Mouse (Mus musculus) CH12.LX (cell line): ENCODE results near the gene Tsen54. TPM values are rescaled to one million over a fixed set of nuclear protein-coding genes. Genes with fewer than 3 reads are reported as not detected.

Source experiments
- DNase-seq: peaks from one replicate; pipeline ENCODE4 v3.0.0-alpha.2; 2013; ENCODE audit errors: extremely low read depth
- H3K27ac ChIP-seq: 2 replicates; pipeline ENCODE4 v1.5.1; 2012; ENCODE audit warnings: low read depth, mild to moderate bottlenecking, control low read depth, moderate library complexity; ENCODE audit not compliant: insufficient read depth
- H3K27me3 ChIP-seq: replicated peaks from 2 replicates; pipeline ENCODE3; 2012; ENCODE audit warnings: inconsistent platforms
- H3K36me3 ChIP-seq, 2 experiments: replicated peaks in 1 of 2; 2 replicates each; pipeline versions ENCODE3 to v1.6.1; 2012; ENCODE audit warnings: inconsistent platforms in 1 of 2, low read length in 1 of 2, mild to moderate bottlenecking in 1 of 2, mixed read lengths in 1 of 2, moderate library complexity in 1 of 2; ENCODE audit not compliant: control insufficient read depth in 1 of 2, insufficient read depth in 1 of 2
- H3K4me1 ChIP-seq, 2 experiments: 2 replicates each; pipeline ENCODE4 v1.6.1; 2012; ENCODE audit warnings: inconsistent platforms in 1 of 2, moderate library complexity in 1 of 2; ENCODE audit not compliant: insufficient read depth in 2 of 2, control insufficient read depth in 1 of 2
- H3K4me2 ChIP-seq: 2 replicates; pipeline ENCODE4 v1.6.1; 2012; ENCODE audit warnings: low read depth, mild to moderate bottlenecking, control low read depth; ENCODE audit not compliant: poor library complexity, insufficient read depth, severe bottlenecking
- H3K4me3 ChIP-seq, 3 experiments: fragments of 150-350 bp in 1 of 3; sonication (generic) in 1 of 3; replicated peaks in 1 of 3; 2 replicates each; pipeline versions ENCODE3 to v1.5.1; 2011 to 2012; ENCODE audit warnings: low read depth in 2 of 3, low read length in 2 of 3, mild to moderate bottlenecking in 2 of 3, moderate library complexity in 2 of 3, control low read depth in 1 of 3, improper control_type of control experiment in 1 of 3, inconsistent platforms in 1 of 3, mixed read lengths in 1 of 3; ENCODE audit not compliant: poor library complexity in 1 of 3
- H3K79me2 ChIP-seq: replicated peaks from 2 replicates; pipeline ENCODE4 v1.6.1; 2012; ENCODE audit warnings: mild to moderate bottlenecking, moderate library complexity; ENCODE audit not compliant: control insufficient read depth, poor library complexity, insufficient read depth, severe bottlenecking; ENCODE audit errors: extremely low read depth
- H3K9ac ChIP-seq: 2 replicates; pipeline ENCODE4 v1.6.1; 2012; ENCODE audit warnings: low read depth, mild to moderate bottlenecking, control low read depth, moderate library complexity; ENCODE audit not compliant: insufficient read depth
- H3K9me3 ChIP-seq: replicated peaks from 2 replicates; pipeline ENCODE3; 2012; ENCODE audit warnings: low read length, inconsistent platforms, mixed read lengths
- BHLHE40 ChIP-seq: IDR thresholded peaks from 2 replicates; pipeline ENCODE4 v1.6.1; 2011; ENCODE audit warnings: mild to moderate bottlenecking, low read depth, low read length, improper control_type of control experiment
- CHD1 ChIP-seq: IDR thresholded peaks from 2 replicates; pipeline ENCODE4 v1.6.1; 2012; ENCODE audit warnings: low read depth, low read length, improper control_type of control experiment, inconsistent platforms
- HCFC1 ChIP-seq: IDR thresholded peaks from 2 replicates; pipeline ENCODE4 v1.6.1; 2012; ENCODE audit warnings: low read depth, mild to moderate bottlenecking, inconsistent platforms, low read length, improper control_type of control experiment
- JUN ChIP-seq: IDR thresholded peaks from 2 replicates; pipeline ENCODE4 v1.6.1; 2011; ENCODE audit warnings: low read depth, mild to moderate bottlenecking, low read length, improper control_type of control experiment, moderate library complexity; ENCODE audit not compliant: insufficient read depth
- MAFK ChIP-seq: IDR thresholded peaks from 2 replicates; pipeline ENCODE4 v1.6.1; 2011; ENCODE audit warnings: low read length, improper control_type of control experiment; ENCODE audit not compliant: insufficient replicate concordance
- MAX ChIP-seq: IDR thresholded peaks from 2 replicates; pipeline ENCODE4 v1.6.1; 2011; ENCODE audit warnings: low read length, improper control_type of control experiment
- MAZ ChIP-seq: IDR thresholded peaks from 2 replicates; pipeline ENCODE4 v1.6.1; 2012; ENCODE audit warnings: low read depth, mild to moderate bottlenecking, inconsistent platforms, low read length, improper control_type of control experiment, moderate library complexity
- MEF2A ChIP-seq: IDR thresholded peaks from 2 replicates; pipeline ENCODE4 v1.6.1; 2014; ENCODE audit warnings: low read depth, mild to moderate bottlenecking, inconsistent platforms, low read length, improper control_type of control experiment, borderline replicate concordance
- MXI1 ChIP-seq: IDR thresholded peaks from 2 replicates; pipeline ENCODE4 v1.6.1; 2011; ENCODE audit warnings: mild to moderate bottlenecking, low read depth, low read length, improper control_type of control experiment
- MYC ChIP-seq: IDR thresholded peaks from 2 replicates; pipeline ENCODE4 v1.6.1; 2011; ENCODE audit warnings: low read depth, mild to moderate bottlenecking, improper control_type of control experiment, low read length
- NELFE ChIP-seq: IDR thresholded peaks from 2 replicates; pipeline ENCODE4 v1.6.1; 2011; ENCODE audit warnings: low read depth, low read length, improper control_type of control experiment
- NRF1 ChIP-seq: IDR thresholded peaks from 2 replicates; pipeline ENCODE4 v1.6.1; 2014; ENCODE audit warnings: low read depth, mild to moderate bottlenecking, inconsistent platforms, low read length, improper control_type of control experiment, moderate library complexity
- PAX5 ChIP-seq: IDR thresholded peaks from 2 replicates; pipeline ENCODE4 v1.6.1; 2012; ENCODE audit warnings: low read length, inconsistent platforms, mixed read lengths
- POLR2A ChIP-seq: IDR thresholded peaks from 2 replicates; pipeline ENCODE4 v1.6.1; 2011; ENCODE audit warnings: low read depth, mild to moderate bottlenecking, improper control_type of control experiment, low read length
- POLR2AphosphoS2 ChIP-seq: IDR thresholded peaks from 2 replicates; pipeline ENCODE4 v1.6.1; 2011; ENCODE audit warnings: low read depth, low read length, improper control_type of control experiment
- RCOR1 ChIP-seq: conservative IDR thresholded peaks from 2 replicates; pipeline ENCODE4 v1.6.1; 2012; ENCODE audit warnings: low read depth, mild to moderate bottlenecking, inconsistent platforms, low read length, improper control_type of control experiment
- SIN3A ChIP-seq: IDR thresholded peaks from 2 replicates; pipeline ENCODE4 v1.6.1; 2012; ENCODE audit warnings: low read length, improper control_type of control experiment, inconsistent platforms
- TBP ChIP-seq: conservative IDR thresholded peaks from 2 replicates; pipeline ENCODE4 v1.6.1; 2011; ENCODE audit warnings: low read depth, low read length, improper control_type of control experiment
- USF1 ChIP-seq: IDR thresholded peaks from 2 replicates; pipeline ENCODE4 v1.6.1; 2014; ENCODE audit warnings: low read depth, mild to moderate bottlenecking, inconsistent platforms, low read length, improper control_type of control experiment
- USF2 ChIP-seq: conservative IDR thresholded peaks from 2 replicates; pipeline ENCODE4 v1.6.1; 2011; ENCODE audit warnings: low read depth, low read length, improper control_type of control experiment
- ZKSCAN1 ChIP-seq: IDR thresholded peaks from 2 replicates; pipeline ENCODE4 v1.6.1; 2012; ENCODE audit warnings: low read depth, inconsistent platforms, low read length, improper control_type of control experiment, borderline replicate concordance
- ZMIZ1 ChIP-seq: IDR thresholded peaks from 2 replicates; pipeline ENCODE4 v1.6.1; 2012; ENCODE audit warnings: low read depth, mild to moderate bottlenecking, inconsistent platforms, low read length, improper control_type of control experiment
- dilution Hi-C: fragments of 300-500 bp; cut with MboI; formaldehyde crosslinking; loops from 2 replicates; pipeline ENCODE4 v1.14.3; 2020; ENCODE audit warnings: low sequenced_read_pairs; ENCODE audit not compliant: extremely low pct_unique_long_range_greater_than_20kb, extremely low pct_ligation_motif_present
- in situ Hi-C: fragments of 300-500 bp; cut with MboI; formaldehyde crosslinking; loops from 3 replicates; pipeline ENCODE4 v1.14.3; 2019; ENCODE audit warnings: low sequenced_read_pairs, low pct_ligation_motif_present, low pct_unique_long_range_greater_than_20kb, mixed read lengths
- polyA plus RNA-seq: library from polyadenylated mRNA; unstranded; fragments of >175 nt; gene quantifications from 2 replicates; pipeline ENCODE4 v1.2.1, GENCODE M21; 2012; ENCODE audit warnings: low read depth; ENCODE audit not compliant: insufficient read length
- total RNA-seq, 2 experiments: library from RNA; depleted of rRNA; stranded (reverse); fragments of 300-350 nt in 1 of 2; fragments of >200 nt in 1 of 2; gene quantifications; 2 replicates each; pipeline ENCODE4 v1.2.3; 2012 to 2014

Tsen54 gene
- total and polyA plus RNA-seq, 3 experiments: 45.8 to 71.1 (median 59.4) TPM

DNA sequence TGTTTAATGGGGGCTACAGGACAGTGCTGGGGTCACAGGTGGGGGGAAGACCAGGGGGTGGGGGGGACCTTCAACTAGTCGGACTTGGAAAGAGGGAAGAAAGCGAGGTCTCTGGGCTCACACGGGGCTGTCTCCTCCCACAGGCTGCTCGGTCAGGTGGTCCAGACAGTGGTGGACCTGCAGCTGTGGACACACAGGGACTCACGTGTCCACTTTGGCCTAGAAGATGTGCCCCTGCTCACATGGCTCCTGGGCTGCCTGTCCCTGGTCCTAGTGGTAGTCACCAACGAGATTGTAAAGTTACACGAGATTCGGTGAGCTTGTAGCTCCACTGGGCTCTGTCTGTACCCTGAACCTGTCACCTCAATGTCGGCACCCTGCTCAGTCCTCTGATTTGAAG lies 16.9 kb upstream of the Tsen54 start:
- Histone ChIP-seq H3K4me1 (no peaks in the 10 kb centered on the region), H3K36me3 (peaks cover 91 to 99% of the 10 kb centered on the region in 2 experiments), H3K4me3 (no peak overlapping the region), H3K27me3 (no peaks in the 10 kb centered on the region), H3K27ac (no peak overlapping the region), H3K9me3 (no peaks in the 10 kb centered on the region), H3K79me2 (no peaks in the 10 kb centered on the region), H3K4me2 (no peak overlapping the region), H3K9ac (no peak overlapping the region)
- TF ChIP-seq ZKSCAN1: no peak
- TF ChIP-seq NRF1: no peak
- no peak for TF ChIP-seq MXI1
- TF ChIP-seq JUN: no peak
- no peak for TF ChIP-seq USF1
- TF ChIP-seq MAFK: no peak
- no peak for TF ChIP-seq TBP
- TF ChIP-seq MAZ: no peak
- TF ChIP-seq ZMIZ1: no peak
- no peak for TF ChIP-seq BHLHE40
- TF ChIP-seq PAX5: no peak
- no peak for TF ChIP-seq RCOR1
- no peak for TF ChIP-seq MAX
- no peak for TF ChIP-seq POLR2AphosphoS2
- dilution Hi-C loops: no loop called here
- in situ Hi-C loops: no loop called here
- DNase-seq: no peak

GRCm38 (mm10) chr11:115800981-115801380 lies 13.5 kb upstream of the Tsen54 start:
- Histone ChIP-seq H3K27ac (no peak overlapping the region), H3K4me3 (no peak overlapping the region), H3K27me3 (no peaks in the 10 kb centered on the region), H3K4me1 (no peaks in the 10 kb centered on the region), H3K9ac (no peak overlapping the region), H3K79me2 (no peaks in the 10 kb centered on the region), H3K9me3 (no peaks in the 10 kb centered on the region), H3K36me3 (peaks cover 87 to 95% of the 10 kb centered on the region in 2 experiments), H3K4me2 (no peak overlapping the region)
- TF ChIP-seq NELFE (no peak), ZMIZ1 (no peak), MYC (no peak), MAX (no peak), MEF2A (no peak), NRF1 (no peak), ZKSCAN1 (no peak), CHD1 (no peak), RCOR1 (no peak), USF1 (no peak), HCFC1 (no peak), SIN3A (no peak), USF2 (no peak), POLR2A (no peak), MAZ (no peak)
- dilution Hi-C loops (no loop called here), in situ Hi-C loops (no loop called here)
- no peak for DNase-seq
